Mouse (Mus musculus): ENCODE data around the gene Myrfl.

The Myrfl gene

GRCm38 (mm10) chr10:116896336-116897177 lies at the start of gene Myrfl:
Gene Myrfl, minus strand, starts transcription at chr10:116896919.
- DNase-seq (ENCODE audit: low spot score in 2 of 2): no peak

- no peak for DNase-seq (ENCODE audit: low spot score in 2 of 2)
These were observed 48.2 kb upstream of the Myrfl start for GRCm38 (mm10) chr10:116944940-116945339.

- DNase-seq (ENCODE audit: low spot score in 2 of 2): no peak
These were observed 47.4 kb upstream of the Myrfl start for GRCm38 (mm10) chr10:116944144-116944543.

GRCm38 (mm10) chr10:116943025-116943424 lies 46.3 kb upstream of the Myrfl start:
- DNase-seq (ENCODE audit: low spot score in 2 of 2): no peak

- no peak for DNase-seq (ENCODE audit: low spot score in 2 of 2)
These were observed 38.3 kb upstream of the Myrfl start for GRCm38 (mm10) chr10:116935028-116935427.

- DNase-seq (ENCODE audit: low spot score in 2 of 2): no peak
These were observed 37.1 kb upstream of the Myrfl start for GRCm38 (mm10) chr10:116933794-116934193.

GRCm38 (mm10) chr10:116932418-116932817 lies 35.7 kb upstream of the Myrfl start:
- no peak for DNase-seq (ENCODE audit: low spot score in 2 of 2)

GRCm38 (mm10) chr10:116931497-116932179 lies 34.9 kb upstream of the Myrfl start:
- peak in 1 of 2 experiments; percentile 30 for DNase-seq (ENCODE audit: low spot score in 2 of 2)

GRCm38 (mm10) chr10:116930936-116931335 lies 34.2 kb upstream of the Myrfl start:
- DNase-seq (ENCODE audit: low spot score in 2 of 2): no peak

- no peak for DNase-seq (ENCODE audit: low spot score in 2 of 2)
These were observed 33.8 kb upstream of the Myrfl start for GRCm38 (mm10) chr10:116930506-116930905.

GRCm38 (mm10) chr10:116928826-116929225 lies 32.1 kb upstream of the Myrfl start:
- DNase-seq (ENCODE audit: low spot score in 2 of 2): no peak

- DNase-seq (ENCODE audit: low spot score in 2 of 2): no peak
These were observed 29.9 kb upstream of the Myrfl start for GRCm38 (mm10) chr10:116926428-116927113.

GRCm38 (mm10) chr10:116923651-116924495 lies 27.2 kb upstream of the Myrfl start:
- DNase-seq (ENCODE audit: low spot score in 2 of 2): no peak

- DNase-seq (ENCODE audit: low spot score in 2 of 2): no peak
These were observed 25.4 kb upstream of the Myrfl start for GRCm38 (mm10) chr10:116922161-116922560.

GRCm38 (mm10) chr10:116921416-116921815 lies 24.7 kb upstream of the Myrfl start:
- DNase-seq (ENCODE audit: low spot score in 2 of 2): no peak

GRCm38 (mm10) chr10:116920641-116921040 lies 23.9 kb upstream of the Myrfl start:
- DNase-seq (ENCODE audit: low spot score in 2 of 2): no peak

GRCm38 (mm10) chr10:116919368-116920317 lies 22.9 kb upstream of the Myrfl start:
- DNase-seq (ENCODE audit: low spot score in 2 of 2): no peak

- no peak for DNase-seq (ENCODE audit: low spot score in 2 of 2)
These were observed 19.9 kb upstream of the Myrfl start for GRCm38 (mm10) chr10:116916581-116916980.

- no peak for DNase-seq (ENCODE audit: low spot score in 2 of 2)
These were observed 18.6 kb upstream of the Myrfl start for GRCm38 (mm10) chr10:116915286-116915685.

GRCm38 (mm10) chr10:116914586-116914985 lies 17.9 kb upstream of the Myrfl start:
- DNase-seq (ENCODE audit: low spot score in 2 of 2): no peak

Measured in left cerebral cortex, adult 9 months (tissue).